Mouse (Mus musculus) neural tube, embryonic 12.5 days (tissue): ENCODE results near the gene Ccdc125. TPM values are rescaled to one million over a fixed set of nuclear protein-coding genes. Genes with fewer than 3 reads are reported as not detected.

Experiments
- ATAC-seq: fragments of 200-750 bp; cut with Nextera tagmentation; 2 replicates; pipeline ENCODE4 v1.8.0; 2017; ENCODE audit warnings: low read depth, mild to moderate bottlenecking, moderate TSS enrichment, moderate library complexity; ENCODE audit not compliant: low FRiP score
- H3K27ac ChIP-seq: fragments of 300-500 bp; sonication (generic); 2 replicates; pipeline ENCODE4 v1.5.1; 2016
- H3K27me3 ChIP-seq: fragments of 300-500 bp; sonication (generic); replicated peaks from 2 replicates; pipeline ENCODE4 v1.6.1; 2016; ENCODE audit warnings: mild to moderate bottlenecking
- H3K36me3 ChIP-seq: fragments of 300-500 bp; sonication (generic); 2 replicates; pipeline ENCODE4 v1.6.1; 2016; ENCODE audit warnings: mild to moderate bottlenecking
- H3K4me1 ChIP-seq: fragments of 300-500 bp; sonication (generic); 2 replicates; pipeline ENCODE4 v1.6.1; 2016
- H3K4me2 ChIP-seq: fragments of 300-500 bp; sonication (generic); replicated peaks from 2 replicates; pipeline ENCODE4 v1.6.1; 2016; ENCODE audit warnings: mild to moderate bottlenecking
- H3K4me3 ChIP-seq: fragments of 300-500 bp; sonication (generic); 2 replicates; pipeline ENCODE4 v1.5.1; 2016
- H3K9ac ChIP-seq: fragments of 300-500 bp; sonication (generic); 2 replicates; pipeline ENCODE4 v1.6.1; 2016; ENCODE audit warnings: mild to moderate bottlenecking
- H3K9me3 ChIP-seq: fragments of 300-500 bp; sonication (generic); 2 replicates; pipeline ENCODE4 v1.6.1; 2016; ENCODE audit warnings: mild to moderate bottlenecking
- WGBS: fragments of 180-500 bp; shearing (Covaris S2); methylation state at CpG from one replicate; pipeline ENCODE4 v1.1.7; 2016; 5-methylcytosine and 5-hydroxymethylcytosine counted together
- polyA plus RNA-seq: library from polyadenylated mRNA; unstranded; fragments of >200 nt; fragmentation: Nextera tagmentation; extraction: Ambion mirVana; gene quantifications from 2 replicates; pipeline ENCODE4 v1.2.1, GENCODE M21; 2016

Gene Ccdc125
- polyA plus RNA-seq, 1 experiment from 2014 or later: 2.0 TPM

- Histone ChIP-seq H3K9me3 (no peaks in the 10 kb centered on the region), H3K27me3 (no peaks in the 10 kb centered on the region), H3K27ac (no peak overlapping the region), H3K4me1 (no peaks in the 10 kb centered on the region), H3K4me2 (no peak overlapping the region), H3K4me3 (no peak overlapping the region), H3K36me3 (no peaks in the 10 kb centered on the region), H3K9ac (no peak overlapping the region)
- WGBS: 91% methylated on average over 15 of the region's 15 CpGs
- ATAC-seq: no peak
These were observed 6.6 kb downstream of the Ccdc125 start for GRCm38 (mm10) chr13:100675936-100676635.

DNA sequence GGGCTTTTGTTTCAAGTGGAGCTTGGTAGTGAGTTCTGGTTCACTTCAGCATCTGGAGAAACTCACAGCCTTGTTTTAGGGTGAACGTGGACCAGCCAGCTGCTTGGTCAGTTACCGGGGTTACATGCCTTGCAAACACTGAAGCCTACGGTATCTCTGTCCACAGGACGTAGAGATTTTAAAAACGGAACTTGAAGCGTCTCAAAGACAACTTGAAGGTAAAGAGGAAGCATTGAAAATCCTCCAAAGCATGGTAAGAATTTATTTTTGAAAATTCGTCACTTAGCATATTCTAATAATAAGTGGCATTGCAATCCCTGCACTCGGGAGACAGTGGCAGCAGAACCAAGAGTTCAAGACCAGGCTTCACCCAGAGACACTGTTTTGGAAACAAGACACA, 12.1 kb downstream of the Ccdc125 start:
- no peaks in the 10 kb centered on the region for H3K4me1 ChIP-seq
- ATAC-seq: no peak
- no peak overlapping the region for H3K9ac ChIP-seq
- no peak overlapping the region for H3K27ac ChIP-seq
- no peaks in the 10 kb centered on the region for H3K27me3 ChIP-seq
- no peak overlapping the region for H3K4me2 ChIP-seq
- H3K36me3 ChIP-seq: no peaks in the 10 kb centered on the region
- no peak overlapping the region for H3K4me3 ChIP-seq
- no peaks in the 10 kb centered on the region for H3K9me3 ChIP-seq
- 87% methylated on average over 8 of the region's 8 CpGs for WGBS

DNA sequence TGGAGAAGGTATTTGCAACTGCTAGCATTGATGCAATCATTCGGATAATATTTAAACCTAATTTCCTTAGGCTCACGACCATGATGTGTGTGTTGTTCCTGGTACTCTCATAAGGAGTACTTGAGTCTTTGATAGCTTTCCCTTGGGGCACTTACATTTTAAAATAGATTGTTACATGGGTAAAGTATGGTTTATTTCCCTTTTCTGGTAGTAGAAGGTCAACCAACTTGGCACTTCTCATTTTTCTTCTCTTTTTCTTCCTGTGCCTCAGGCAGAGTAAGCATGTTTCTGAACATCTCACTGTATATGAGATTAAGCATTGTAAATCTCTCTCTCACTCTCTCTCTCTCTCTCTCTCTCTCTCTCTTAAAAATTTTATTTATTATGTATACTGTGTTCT, 13.3 kb downstream of the Ccdc125 start:
- no peak overlapping the region for H3K4me3 ChIP-seq
- H3K4me2 ChIP-seq: no peak overlapping the region
- no peaks in the 10 kb centered on the region for H3K27me3 ChIP-seq
- H3K4me1 ChIP-seq: no peaks in the 10 kb centered on the region
- no peak for ATAC-seq
- no peaks in the 10 kb centered on the region for H3K9me3 ChIP-seq
- no peak overlapping the region for H3K9ac ChIP-seq
- H3K36me3 ChIP-seq: no peaks in the 10 kb centered on the region
- H3K27ac ChIP-seq: no peak overlapping the region
- whole genome bisulfite sequencing: 83% methylated on average over 2 of the region's 2 CpGs

DNA sequence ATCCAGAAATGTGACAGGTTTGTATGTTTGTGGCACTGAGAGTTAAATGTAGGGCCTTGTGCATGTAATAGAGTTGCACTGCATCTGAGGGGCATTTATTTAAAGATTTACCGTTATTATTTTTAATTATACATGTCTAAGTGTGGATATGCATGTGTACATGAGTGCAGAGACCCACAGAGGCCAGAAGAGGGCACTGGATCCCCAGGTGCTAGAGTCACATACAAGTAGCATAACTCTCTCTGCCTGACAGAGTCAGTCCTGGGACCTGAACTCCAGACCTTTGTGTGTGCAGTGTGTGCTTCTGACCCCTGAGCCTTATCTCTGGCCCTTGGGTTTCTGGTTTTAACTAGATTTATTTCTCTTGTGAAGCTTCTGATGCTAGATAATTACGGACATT, 14.8 kb downstream of the Ccdc125 start:
- H3K36me3 ChIP-seq: no peaks in the 10 kb centered on the region
- H3K9me3 ChIP-seq: no peaks in the 10 kb centered on the region
- H3K4me2 ChIP-seq: no peak overlapping the region
- H3K4me3 ChIP-seq: no peak overlapping the region
- no peak for ATAC-seq
- H3K27me3 ChIP-seq: no peaks in the 10 kb centered on the region
- no peak overlapping the region for H3K9ac ChIP-seq
- no peaks in the 10 kb centered on the region for H3K4me1 ChIP-seq
- WGBS: 68% methylated on average over 2 of the region's 2 CpGs
- no peak overlapping the region for H3K27ac ChIP-seq

- no peak overlapping the region for H3K4me2 ChIP-seq
- no peaks in the 10 kb centered on the region for H3K36me3 ChIP-seq
- H3K4me1 ChIP-seq: no peaks in the 10 kb centered on the region
- H3K9ac ChIP-seq: no peak overlapping the region
- no peak overlapping the region for H3K4me3 ChIP-seq
- no peak for ATAC-seq
- no peaks in the 10 kb centered on the region for H3K9me3 ChIP-seq
- H3K27ac ChIP-seq: no peak overlapping the region
- no peaks in the 10 kb centered on the region for H3K27me3 ChIP-seq
- 72% methylated on average over 7 of the region's 7 CpGs for WGBS
These were observed 18.0 kb downstream of the Ccdc125 start for GRCm38 (mm10) chr13:100687513-100687912.

GRCm38 (mm10) chr13:100697541-100697940, 28.0 kb downstream of the Ccdc125 start:
- H3K9me3 ChIP-seq: no peaks in the 10 kb centered on the region
- no peak overlapping the region for H3K4me2 ChIP-seq
- no peak overlapping the region for H3K9ac ChIP-seq
- H3K27me3 ChIP-seq: no peaks in the 10 kb centered on the region
- ATAC-seq: no peak
- H3K36me3 ChIP-seq: peaks cover 45% of the 10 kb centered on the region
- 98% methylated on average over 3 of the region's 3 CpGs for WGBS
- no peak overlapping the region for H3K27ac ChIP-seq
- no peak overlapping the region for H3K4me3 ChIP-seq
- no peaks in the 10 kb centered on the region for H3K4me1 ChIP-seq

- H3K4me3 ChIP-seq: no peak overlapping the region
- H3K9me3 ChIP-seq: no peaks in the 10 kb centered on the region
- no peak for ATAC-seq
- no peak overlapping the region for H3K27ac ChIP-seq
- WGBS: 95% methylated on average over 10 of the region's 10 CpGs
- no peak overlapping the region for H3K9ac ChIP-seq
- no peak overlapping the region for H3K4me2 ChIP-seq
- no peaks in the 10 kb centered on the region for H3K4me1 ChIP-seq
- H3K36me3 ChIP-seq: peaks cover 56% of the 10 kb centered on the region
- H3K27me3 ChIP-seq: no peaks in the 10 kb centered on the region
These were observed 29.3 kb downstream of the Ccdc125 start for GRCm38 (mm10) chr13:100698866-100699265.

- no peaks in the 10 kb centered on the region for H3K27me3 ChIP-seq
- H3K4me2 ChIP-seq: no peak overlapping the region
- no peaks in the 10 kb centered on the region for H3K4me1 ChIP-seq
- H3K9me3 ChIP-seq: no peaks in the 10 kb centered on the region
- 92% methylated on average over 2 of the region's 2 CpGs for WGBS
- no peak for ATAC-seq
- peaks cover 74% of the 10 kb centered on the region for H3K36me3 ChIP-seq
- H3K4me3 ChIP-seq: no peak overlapping the region
- no peak overlapping the region for H3K27ac ChIP-seq
- no peak overlapping the region for H3K9ac ChIP-seq
These were observed 34.0 kb downstream of the Ccdc125 start for GRCm38 (mm10) chr13:100703468-100703867.

- Histone ChIP-seq H3K36me3 (peaks cover 82% of the 10 kb centered on the region), H3K4me3 (no peak overlapping the region), H3K9me3 (no peaks in the 10 kb centered on the region), H3K4me2 (no peak overlapping the region), H3K4me1 (no peaks in the 10 kb centered on the region), H3K9ac (no peak overlapping the region), H3K27me3 (no peaks in the 10 kb centered on the region), H3K27ac (no peak overlapping the region)
- WGBS: 96% methylated on average over 7 of the region's 7 CpGs
- ATAC-seq: no peak
These were observed 36.7 kb downstream of the Ccdc125 start for GRCm38 (mm10) chr13:100706206-100706605.

GRCm38 (mm10) chr13:100715467-100715866, 46.0 kb downstream of the Ccdc125 start:
- Histone ChIP-seq H3K4me1 (no peaks in the 10 kb centered on the region), H3K9ac (no peak overlapping the region), H3K4me2 (no peak overlapping the region), H3K27ac (no peak overlapping the region), H3K27me3 (no peaks in the 10 kb centered on the region), H3K4me3 (no peak overlapping the region), H3K9me3 (no peaks in the 10 kb centered on the region), H3K36me3 (peaks cover 75% of the 10 kb centered on the region)
- ATAC-seq: no peak
- 91% methylated on average over 6 of the region's 6 CpGs for WGBS

DNA sequence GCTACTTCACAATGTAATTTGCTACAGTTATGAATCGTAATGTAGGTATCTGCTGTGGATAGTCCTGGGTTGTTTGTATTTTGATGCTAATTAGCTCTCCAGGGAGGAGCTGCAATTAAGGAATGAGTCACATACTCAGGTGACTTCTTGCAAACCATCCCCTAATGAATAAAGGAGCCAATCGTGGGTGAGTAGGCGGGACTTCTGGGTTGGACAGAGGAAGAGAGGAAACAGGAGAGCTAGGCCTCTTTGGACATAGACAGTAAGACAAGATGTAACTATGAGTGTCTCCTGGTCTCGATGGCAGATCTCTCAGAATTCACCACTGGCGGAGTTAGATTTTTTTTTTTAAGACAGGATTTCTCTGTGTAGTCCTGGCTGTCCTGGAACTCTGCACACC, 52.1 kb downstream of the Ccdc125 start:
- Histone ChIP-seq H3K9ac (no peak overlapping the region), H3K27me3 (no peaks in the 10 kb centered on the region), H3K4me3 (no peak overlapping the region), H3K9me3 (no peaks in the 10 kb centered on the region), H3K36me3 (peaks cover 39% of the 10 kb centered on the region), H3K27ac (no peak overlapping the region), H3K4me1 (peaks cover 3% of the 10 kb centered on the region; the same call in 1 of the 2 replicates), H3K4me2 (no peak overlapping the region)
- no peak for ATAC-seq
- 84% methylated on average over 5 of the region's 5 CpGs for WGBS

DNA sequence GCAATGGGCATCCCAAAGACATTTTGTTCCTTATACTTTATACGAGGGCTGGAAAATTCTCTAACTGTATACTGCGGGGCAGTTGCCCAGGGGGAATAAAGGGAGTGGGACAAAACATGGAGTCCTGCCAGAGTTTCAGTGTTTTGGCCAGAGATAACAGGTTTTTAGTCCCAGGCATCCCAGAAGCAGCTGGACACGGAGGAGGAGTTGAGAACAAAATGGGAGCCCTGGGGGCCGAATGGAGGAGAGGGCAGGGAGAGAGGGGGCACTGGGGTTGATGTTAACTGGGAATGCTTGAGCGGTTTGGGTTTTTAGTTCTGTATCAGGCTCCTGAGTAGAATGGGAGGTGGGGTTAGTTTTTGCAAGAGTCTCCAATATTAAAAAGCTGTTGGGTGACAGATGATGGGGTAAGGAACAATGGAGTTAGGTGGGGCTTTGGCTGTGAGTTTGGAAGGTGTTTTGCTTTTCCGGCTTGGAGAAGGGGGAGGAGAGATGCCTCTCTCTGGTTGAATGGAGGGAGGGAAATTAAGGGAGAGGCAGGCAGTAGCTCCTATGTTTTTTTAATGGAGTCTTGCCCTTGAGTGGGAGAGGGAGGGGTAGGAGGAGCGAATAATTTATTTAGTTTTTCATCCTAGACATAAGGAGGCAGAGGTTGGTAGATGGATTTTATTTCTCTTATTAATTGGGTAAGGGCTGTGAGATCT, 54.7 kb downstream of the Ccdc125 start:
- H3K27me3 ChIP-seq: no peaks in the 10 kb centered on the region
- H3K4me3 ChIP-seq: no peak overlapping the region
- 88% methylated on average over 7 of the region's 7 CpGs for WGBS
- H3K36me3 ChIP-seq: peaks cover 38% of the 10 kb centered on the region
- H3K9me3 ChIP-seq: no peaks in the 10 kb centered on the region
- ATAC-seq: no peak
- H3K4me2 ChIP-seq: no peak overlapping the region
- peaks cover 9% of the 10 kb centered on the region for H3K4me1 ChIP-seq
- H3K9ac ChIP-seq: no peak overlapping the region
- H3K27ac ChIP-seq: no peak overlapping the region

DNA sequence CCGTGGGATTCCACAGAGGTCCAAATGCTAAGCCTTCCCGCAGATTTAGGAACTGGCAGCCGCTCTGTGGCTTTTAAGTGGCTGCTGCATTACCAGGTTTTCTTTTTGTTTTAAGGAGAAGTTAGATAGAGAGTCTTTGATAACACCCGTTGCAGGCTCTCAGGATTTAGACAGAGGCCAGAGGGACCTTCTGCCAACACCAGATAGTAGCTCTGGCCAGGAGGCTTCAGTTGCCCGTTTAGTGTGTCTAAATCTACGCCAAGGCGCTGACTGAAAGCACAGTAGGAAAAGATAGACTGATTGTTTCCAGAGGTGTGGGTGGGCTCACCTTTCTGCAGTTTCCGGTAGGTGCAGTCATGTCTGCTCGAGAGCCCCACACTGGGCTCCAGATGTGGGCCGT, 55.7 kb downstream of the Ccdc125 start:
- H3K4me1 ChIP-seq: peaks cover 19% of the 10 kb centered on the region

More for the DNA sequence above, 55.7 kb downstream of the Ccdc125 start:
- no peaks in the 10 kb centered on the region for H3K9me3 ChIP-seq
- no peak overlapping the region for H3K4me3 ChIP-seq
- WGBS: 92% methylated on average over 10 of the region's 10 CpGs
- H3K27ac ChIP-seq: no peak overlapping the region
- H3K9ac ChIP-seq: no peak overlapping the region
- H3K36me3 ChIP-seq: peaks cover 33% of the 10 kb centered on the region
- no peaks in the 10 kb centered on the region for H3K27me3 ChIP-seq
- no peak for ATAC-seq
- H3K4me2 ChIP-seq: no peak overlapping the region
